Mouse (Mus musculus): ENCODE data around the gene Zfhx3.
A peak's percentile ranks its signal among the peaks of the same experiment; 100 is the strongest.

The Zfhx3 gene

GRCm38 (mm10) chr8:108745551-108745950 lies 803.1 kb downstream of the Zfhx3 start:
- no peak for DNase-seq (ENCODE audit: low spot score in 2 of 2)

GRCm38 (mm10) chr8:108748095-108748494 lies 805.7 kb downstream of the Zfhx3 start:
- DNase-seq (ENCODE audit: low spot score in 2 of 2) = no peak

- DNase-seq (ENCODE audit: low spot score in 2 of 2) = no peak
Measured at GRCm38 (mm10) chr8:108748851-108749376, 806.5 kb downstream of the Zfhx3 start.

GRCm38 (mm10) chr8:108750806-108751205 lies 808.4 kb downstream of the Zfhx3 start:
- no peak for DNase-seq (ENCODE audit: low spot score in 2 of 2)

- no peak for DNase-seq (ENCODE audit: low spot score in 2 of 2)
Measured at GRCm38 (mm10) chr8:108754556-108754955, 812.1 kb downstream of the Zfhx3 start.

GRCm38 (mm10) chr8:108755400-108756325 lies 813.2 kb downstream of the Zfhx3 start:
- DNase-seq (ENCODE audit: low spot score in 2 of 2) = no peak

- DNase-seq (ENCODE audit: low spot score in 2 of 2) = peak; percentile 30 to 33
Measured at GRCm38 (mm10) chr8:108759511-108760330, 817.3 kb downstream of the Zfhx3 start.

GRCm38 (mm10) chr8:108760745-108761144 lies 818.3 kb downstream of the Zfhx3 start:
- DNase-seq (ENCODE audit: low spot score in 2 of 2) = no peak

- DNase-seq (ENCODE audit: low spot score in 2 of 2) = no peak
Measured at GRCm38 (mm10) chr8:108762567-108762966, 820.1 kb downstream of the Zfhx3 start.

- no peak for DNase-seq (ENCODE audit: low spot score in 2 of 2)
Measured at GRCm38 (mm10) chr8:108764403-108765194, 822.2 kb downstream of the Zfhx3 start.

GRCm38 (mm10) chr8:108766102-108766501 lies 823.7 kb downstream of the Zfhx3 start:
- no peak for DNase-seq (ENCODE audit: low spot score in 2 of 2)

- DNase-seq (ENCODE audit: low spot score in 2 of 2) = no peak
Measured at GRCm38 (mm10) chr8:108768051-108768450, 825.6 kb downstream of the Zfhx3 start.

- DNase-seq (ENCODE audit: low spot score in 2 of 2) = no peak
Measured at GRCm38 (mm10) chr8:108770334-108770733, 827.9 kb downstream of the Zfhx3 start.

GRCm38 (mm10) chr8:108773436-108773835 lies 831.0 kb downstream of the Zfhx3 start:
- no peak for DNase-seq (ENCODE audit: low spot score in 2 of 2)

- no peak for DNase-seq (ENCODE audit: low spot score in 2 of 2)
Measured at GRCm38 (mm10) chr8:108778063-108778462, 835.6 kb downstream of the Zfhx3 start.

- DNase-seq (ENCODE audit: low spot score in 2 of 2) = no peak
Measured at GRCm38 (mm10) chr8:108778551-108778950, 836.1 kb downstream of the Zfhx3 start.

GRCm38 (mm10) chr8:108780766-108781165 lies 838.3 kb downstream of the Zfhx3 start:
- no peak for DNase-seq (ENCODE audit: low spot score in 2 of 2)

- DNase-seq (ENCODE audit: low spot score in 2 of 2) = no peak
Measured at GRCm38 (mm10) chr8:108781192-108781591, 838.7 kb downstream of the Zfhx3 start.

GRCm38 (mm10) chr8:108783155-108783554 lies 840.7 kb downstream of the Zfhx3 start:
- no peak for DNase-seq (ENCODE audit: low spot score in 2 of 2)

GRCm38 (mm10) chr8:108788156-108788761 lies 845.8 kb downstream of the Zfhx3 start:
- no peak for DNase-seq (ENCODE audit: low spot score in 2 of 2)

- DNase-seq (ENCODE audit: low spot score in 2 of 2) = no peak
Measured at GRCm38 (mm10) chr8:108788762-108789157, 846.3 kb downstream of the Zfhx3 start.

All from frontal cortex, postnatal 36 days (tissue).